Mouse (Mus musculus) mouse embryonic stem cell (cell line): ENCODE measurements around the gene Lrrc4b.

Experiments
- in situ Hi-C, 2 experiments: fragments of 300-500 bp; cut with MboI; formaldehyde crosslinking; loops; 1 replicate in 1 of 2; 3 replicates in 1 of 2; pipeline ENCODE4 v1.14.3; 2019 to 2020; ENCODE audit warnings: low sequenced_read_pairs in 2 of 2, low pct_unique_long_range_greater_than_20kb in 1 of 2, mixed read lengths in 1 of 2; ENCODE audit not compliant: unreplicated experiment in 1 of 2

Gene Lrrc4b

DNA sequence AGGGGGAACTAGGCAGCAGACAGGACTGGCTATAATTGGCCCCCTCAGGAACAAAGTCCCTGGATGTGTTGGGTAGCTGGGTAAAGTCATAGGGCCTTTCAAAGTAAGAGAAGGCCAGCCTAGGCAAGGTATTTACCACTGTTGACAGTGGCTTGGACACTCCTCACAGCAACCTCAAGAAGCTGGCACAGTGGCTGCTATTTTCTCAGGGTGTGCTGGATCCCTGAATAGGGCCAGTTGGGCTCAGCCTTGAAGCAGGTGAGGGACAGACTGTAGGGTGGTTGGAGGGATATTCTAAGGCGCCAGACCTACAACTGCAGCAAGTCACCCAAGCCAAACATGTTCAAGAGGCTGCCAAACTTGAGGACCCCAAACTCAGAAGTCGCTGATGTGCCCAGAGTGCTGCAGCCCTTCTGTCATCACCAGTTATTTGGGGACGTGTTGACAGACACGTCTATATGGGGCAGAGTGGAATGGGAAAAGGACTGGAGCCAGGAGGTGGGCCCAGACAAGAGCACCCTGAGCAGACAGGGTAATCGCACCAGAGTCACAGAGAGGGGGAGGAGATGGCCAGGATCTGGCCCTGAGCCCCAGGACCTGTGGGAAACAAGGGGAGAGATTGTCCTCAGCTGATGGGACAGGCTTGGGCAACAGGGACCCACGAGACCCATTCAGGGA is 43.2 kb downstream of the Lrrc4b start:
- in situ Hi-C loops = no loop called here

DNA sequence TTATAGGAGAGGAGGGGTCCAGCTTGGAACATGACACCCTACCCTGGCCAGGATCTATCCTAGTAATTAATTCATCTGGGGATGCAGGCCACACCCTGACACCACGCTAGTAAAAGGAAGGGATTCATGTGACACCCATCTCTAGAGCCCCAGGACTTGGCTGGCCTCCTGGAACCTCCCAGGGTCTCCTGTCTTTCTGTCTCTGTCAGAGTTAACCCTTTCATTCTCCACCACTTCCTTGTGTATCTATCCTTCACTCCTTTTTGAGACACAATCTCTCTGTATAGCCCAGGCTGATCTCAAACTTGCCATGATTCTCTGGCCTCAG is 43.7 kb downstream of the Lrrc4b start:
- in situ Hi-C loops = no loop called here

DNA sequence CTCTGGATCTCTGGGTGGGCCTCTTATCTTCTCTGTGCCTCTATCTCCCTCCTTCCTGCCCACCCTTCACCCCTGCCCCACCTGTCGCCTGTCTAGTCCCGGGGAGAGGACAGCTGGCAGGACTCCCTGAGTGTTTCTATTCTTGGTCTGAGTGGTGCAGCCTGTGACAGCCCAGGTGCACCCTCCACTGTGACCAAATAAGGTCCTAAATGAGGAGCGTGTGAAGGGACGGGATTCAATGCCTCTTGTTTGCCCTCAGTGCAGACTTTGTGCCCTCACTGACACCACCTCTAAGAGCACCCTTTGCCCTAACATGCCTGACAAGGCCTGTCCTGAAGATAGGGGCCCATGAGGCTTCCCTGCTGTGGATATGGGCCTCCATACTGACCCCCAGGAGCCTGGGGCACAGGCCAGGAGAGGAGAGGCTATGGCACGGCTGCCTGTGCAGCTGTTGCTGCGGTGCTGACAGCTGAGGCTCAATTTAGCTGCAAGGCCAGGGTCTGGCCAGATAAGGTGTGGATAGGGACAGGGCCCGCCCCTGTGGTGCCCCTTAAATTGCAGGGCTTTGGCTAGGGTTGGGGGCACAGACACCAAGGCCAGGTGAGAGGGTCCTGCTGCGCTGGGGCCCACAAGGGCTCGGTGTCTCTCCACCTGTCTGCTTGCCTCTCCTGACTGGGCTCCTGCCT is 44.3 kb downstream of the Lrrc4b start:
- in situ Hi-C loops = no loop called here

DNA sequence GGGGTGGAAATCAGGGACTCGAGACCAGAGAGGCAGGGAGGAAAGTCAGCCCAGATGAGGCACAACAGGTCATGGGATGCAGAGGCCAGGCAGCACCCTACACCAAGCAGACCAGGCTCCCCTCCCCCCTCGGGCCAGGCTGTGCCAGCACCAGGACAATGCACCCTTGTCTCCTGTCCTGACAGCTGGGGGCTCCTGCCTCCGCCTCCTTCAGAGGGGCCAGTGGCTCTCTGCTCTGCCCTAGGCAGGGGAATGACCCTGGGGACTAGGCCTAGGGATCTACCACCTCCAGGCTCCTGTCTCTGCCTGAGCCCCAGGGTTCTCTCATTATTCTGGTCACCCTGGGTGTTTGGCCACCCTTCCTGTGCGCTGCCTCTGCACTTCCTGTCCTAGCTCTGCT is 45.6 kb downstream of the Lrrc4b start:
- in situ Hi-C loops = no loop called here

DNA sequence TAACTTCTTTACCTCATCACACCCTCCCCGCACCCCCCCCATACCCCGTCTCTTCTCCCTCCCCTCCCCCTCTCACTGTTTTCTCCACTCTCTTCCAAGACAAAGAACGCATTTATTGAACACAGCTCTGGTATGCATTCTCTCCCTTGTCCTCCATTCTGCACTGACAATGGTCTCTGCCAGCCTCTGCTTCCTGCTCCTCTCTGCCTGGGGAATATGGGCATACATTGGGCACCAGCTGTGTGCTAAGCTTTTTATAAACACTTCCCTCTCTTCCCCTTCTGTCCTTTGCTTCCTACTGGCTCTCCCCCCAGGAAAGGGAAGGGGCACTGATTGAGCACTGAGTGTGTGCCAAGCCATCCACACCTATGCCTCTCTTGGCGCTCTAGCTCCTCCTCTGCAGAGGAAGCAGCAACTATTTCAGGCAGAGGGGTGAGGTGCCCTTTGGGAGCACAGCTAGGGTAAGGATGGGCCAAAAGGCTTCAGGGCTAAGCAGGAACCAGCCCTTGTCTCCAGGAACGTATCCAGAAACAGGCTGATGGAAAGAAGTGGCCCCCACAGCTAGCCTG is 46.3 kb downstream of the Lrrc4b start:
- in situ Hi-C loops = no loop called here

DNA sequence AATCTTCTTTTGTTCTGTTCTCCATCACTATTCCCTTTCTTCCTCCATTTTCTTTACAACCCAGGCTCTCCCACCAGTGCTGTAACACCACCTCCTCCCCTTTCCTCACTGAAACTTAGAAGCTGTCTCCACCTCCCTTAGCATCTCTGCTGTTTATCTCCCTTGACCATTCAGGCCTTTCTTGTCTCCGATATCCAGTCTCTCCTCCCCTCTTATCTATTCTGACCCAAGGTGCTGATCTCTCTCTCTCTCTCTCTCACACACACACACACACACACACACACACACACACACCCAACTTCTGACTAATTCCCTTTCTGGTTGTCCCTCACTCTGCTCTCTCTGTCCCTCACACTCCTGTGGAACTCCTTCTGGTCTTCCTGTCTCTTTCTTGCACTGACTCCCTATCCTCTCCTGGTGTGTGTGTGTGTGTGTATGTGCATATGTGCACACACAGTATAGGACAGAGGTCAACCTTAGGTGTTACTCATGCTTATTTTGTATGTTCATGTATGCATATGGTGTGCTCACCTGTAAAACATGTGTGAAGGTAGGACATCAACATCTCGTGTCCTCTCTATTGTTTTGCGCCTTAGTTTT is 54.1 kb downstream of the Lrrc4b start:
- in situ Hi-C loops = no loop called here

DNA sequence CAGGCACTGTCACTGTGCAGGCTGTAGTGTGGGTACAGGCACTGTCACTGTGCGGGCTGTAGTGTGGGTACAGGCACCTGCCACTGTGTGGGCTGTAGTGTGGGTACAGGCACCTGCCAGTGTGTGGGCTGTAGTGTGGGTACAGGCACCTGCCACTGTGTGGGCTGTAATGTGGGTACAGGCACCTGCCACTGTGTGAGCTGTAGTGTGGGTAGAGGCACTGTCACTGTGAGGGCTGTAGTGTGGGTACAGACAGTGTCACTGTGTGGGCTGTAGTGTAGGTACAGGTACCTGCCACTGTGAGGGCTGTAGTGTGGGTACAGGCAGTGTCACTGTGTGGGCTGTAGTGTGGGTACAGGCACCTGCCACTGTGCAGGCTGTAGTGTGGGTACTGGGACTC is 55.3 kb downstream of the Lrrc4b start:
- in situ Hi-C loops = no loop called here

DNA sequence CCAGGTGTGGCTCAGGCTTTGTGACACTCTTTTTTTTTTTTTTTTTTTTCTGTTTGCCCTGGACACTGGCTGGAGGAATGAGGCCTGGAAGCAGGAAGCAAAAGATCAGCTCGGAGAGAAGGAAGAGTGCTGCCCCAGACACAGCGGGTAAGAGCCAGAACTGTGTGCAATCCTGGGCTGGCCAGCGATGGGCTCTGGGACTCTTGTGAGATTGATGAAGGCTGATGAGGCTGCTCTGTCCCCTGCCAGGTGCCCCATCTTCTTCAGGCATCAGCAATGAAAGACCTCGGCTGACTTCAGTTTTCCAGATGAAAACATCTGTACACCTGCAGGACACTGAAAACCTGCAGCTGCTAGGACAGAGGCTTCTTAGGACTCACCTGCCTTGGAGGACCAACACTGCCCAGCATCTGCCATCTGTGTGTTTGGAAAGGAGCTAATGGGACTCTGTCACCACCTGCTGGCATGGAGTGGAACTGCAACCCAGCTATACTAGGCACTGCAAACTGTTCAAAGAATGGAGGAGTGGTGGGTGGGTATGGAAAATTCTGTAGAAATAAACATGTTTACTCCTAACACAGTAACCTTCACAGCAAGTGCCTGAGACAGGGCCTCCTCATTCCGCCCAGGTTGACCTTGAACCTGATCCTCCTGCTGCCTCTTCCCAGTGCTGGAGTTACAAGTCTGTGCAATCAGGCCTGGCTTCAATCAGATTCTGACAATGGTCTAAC is 56.2 kb downstream of the Lrrc4b start:
- in situ Hi-C loops = no loop called here

DNA sequence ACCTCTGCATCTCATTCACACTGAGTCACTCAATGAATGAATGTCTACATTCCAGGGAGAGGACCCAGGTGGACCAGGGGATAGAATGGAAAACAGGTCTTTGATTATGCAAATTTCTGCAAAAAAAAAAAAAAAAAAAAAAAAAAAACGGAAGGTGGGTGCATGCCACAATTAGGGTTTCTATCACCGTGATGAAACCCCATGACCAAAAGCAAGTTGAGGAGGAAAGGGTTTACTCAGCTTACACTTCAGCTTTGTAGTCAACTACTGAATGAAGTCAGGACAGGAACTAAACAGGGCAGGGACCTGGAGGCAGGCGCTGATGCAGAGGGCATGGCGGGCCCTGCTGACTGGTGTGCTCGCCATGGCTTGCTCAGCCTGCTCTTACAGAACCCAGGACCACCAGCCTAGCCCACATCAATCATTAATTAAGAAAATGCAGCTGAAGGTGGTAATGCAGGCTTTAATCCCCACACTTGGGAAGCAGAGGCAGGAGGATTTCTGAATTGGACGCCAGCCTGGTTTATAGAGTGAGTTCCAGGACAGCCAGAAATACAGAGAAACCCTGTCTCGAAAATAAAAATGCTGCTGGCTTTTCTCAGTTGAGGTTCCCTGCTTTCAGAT is 56.9 kb downstream of the Lrrc4b start:
- in situ Hi-C loops = no loop called here

DNA sequence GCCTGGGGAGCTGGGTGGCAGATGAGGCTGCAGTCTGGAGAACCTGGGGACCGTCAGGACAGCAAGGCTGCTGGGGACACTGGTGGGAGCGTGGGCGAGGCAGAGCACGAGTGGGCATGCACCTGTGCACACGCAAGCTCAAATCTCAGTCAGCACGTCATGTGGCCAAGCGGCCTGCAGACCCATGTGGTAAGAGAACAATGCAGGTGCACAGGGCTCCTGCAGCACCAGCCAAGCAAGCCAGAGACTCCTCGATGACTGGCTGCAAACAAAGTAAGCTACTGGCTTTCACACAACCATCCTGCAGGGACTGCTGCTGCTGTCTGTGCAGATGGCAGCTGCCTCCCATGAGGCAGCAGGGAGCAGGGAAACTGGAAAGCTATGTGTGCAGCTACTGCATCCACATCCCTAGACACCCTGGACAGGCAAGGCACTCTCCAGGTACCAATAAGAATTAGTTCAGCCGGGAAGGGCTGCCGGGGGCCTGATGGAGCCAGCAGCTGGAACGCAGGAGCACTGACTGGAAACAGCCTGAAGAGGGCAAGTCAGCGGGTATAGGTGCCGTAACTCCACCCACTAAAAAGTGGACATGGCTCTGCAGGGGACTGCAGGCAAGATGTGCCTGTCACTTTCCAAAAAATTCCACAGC is 58.2 kb downstream of the Lrrc4b start:
- in situ Hi-C loops = no loop called here

DNA sequence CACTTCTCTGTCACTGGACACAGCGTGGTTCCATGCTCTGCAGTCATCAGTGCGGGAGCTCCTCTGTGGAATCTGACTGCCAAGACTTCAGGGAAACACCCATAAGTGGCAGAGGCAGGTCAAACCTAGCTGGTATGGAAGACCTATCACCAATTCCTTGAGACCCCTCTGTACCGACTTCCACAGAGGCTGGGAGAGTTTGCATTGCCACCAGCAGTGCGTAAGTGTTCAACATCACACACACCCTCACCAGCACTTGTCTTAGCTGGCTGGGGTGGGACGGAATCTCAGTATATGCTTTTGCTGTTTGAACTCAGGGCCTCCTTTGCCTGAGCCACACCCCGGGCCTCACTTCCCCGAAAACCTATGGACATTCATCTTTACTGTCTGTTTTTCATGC is 59.1 kb downstream of the Lrrc4b start:
- in situ Hi-C loops = no loop called here

DNA sequence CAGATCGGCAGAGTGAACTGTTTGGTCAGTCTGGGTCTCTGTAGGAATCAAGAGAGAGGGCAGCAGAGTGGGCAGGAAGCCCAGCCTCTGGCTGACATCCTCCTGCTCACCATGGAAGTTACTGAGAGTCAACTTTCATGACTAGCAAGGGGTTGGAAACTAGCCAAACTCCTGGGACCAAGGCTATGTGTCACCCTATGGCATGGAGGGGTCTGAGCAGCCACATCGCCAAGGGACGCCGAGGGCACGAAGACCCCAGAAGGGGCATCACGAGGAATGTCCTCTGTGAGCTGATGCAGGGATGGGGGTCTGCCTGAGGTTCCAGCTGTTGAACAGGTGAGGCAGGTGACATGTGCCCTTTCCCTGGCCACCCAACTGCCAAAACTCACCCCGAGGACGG is 59.7 kb downstream of the Lrrc4b start:
- in situ Hi-C loops = no loop called here

DNA sequence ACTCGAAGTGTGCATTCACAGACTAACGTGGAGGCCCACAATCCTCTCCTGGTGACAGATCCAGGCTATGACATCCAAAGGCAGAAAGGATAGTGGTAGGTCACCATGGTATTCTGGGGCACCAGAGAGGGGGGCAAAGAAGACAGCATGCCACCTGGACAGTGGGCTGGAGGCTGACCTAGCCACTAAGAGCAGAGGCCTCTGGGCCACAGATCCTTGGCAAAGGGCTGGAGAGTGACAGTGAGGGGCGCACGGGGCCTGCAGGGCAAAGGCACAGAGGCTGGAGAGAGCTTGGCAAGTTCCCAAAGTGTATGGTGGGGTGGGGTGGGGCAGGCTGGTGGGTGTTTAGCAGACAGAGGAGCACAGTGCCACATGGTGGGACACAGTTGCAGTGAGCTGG is 61.5 kb downstream of the Lrrc4b start:
- in situ Hi-C loops = no loop called here

DNA sequence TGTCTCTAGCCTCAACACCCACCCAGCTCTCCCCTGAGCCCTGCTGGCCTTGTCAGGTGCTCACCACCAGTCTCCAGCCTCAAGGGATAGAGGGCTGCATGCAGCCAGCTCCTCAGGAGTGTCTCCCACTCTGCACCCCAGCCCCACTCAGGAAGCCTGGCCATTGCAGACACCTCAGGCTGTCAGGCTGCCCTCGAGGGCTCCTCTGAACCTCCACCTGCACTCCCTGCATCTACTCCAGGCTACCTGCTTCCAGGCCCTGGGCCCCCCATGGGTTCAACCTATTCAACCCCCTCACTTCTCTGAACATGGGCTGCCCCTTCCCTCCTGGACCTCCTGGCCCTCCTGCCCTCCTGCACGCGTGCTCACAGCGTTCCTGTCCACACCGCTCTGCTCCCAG is 62.6 kb downstream of the Lrrc4b start:
- in situ Hi-C loops = no loop called here

DNA sequence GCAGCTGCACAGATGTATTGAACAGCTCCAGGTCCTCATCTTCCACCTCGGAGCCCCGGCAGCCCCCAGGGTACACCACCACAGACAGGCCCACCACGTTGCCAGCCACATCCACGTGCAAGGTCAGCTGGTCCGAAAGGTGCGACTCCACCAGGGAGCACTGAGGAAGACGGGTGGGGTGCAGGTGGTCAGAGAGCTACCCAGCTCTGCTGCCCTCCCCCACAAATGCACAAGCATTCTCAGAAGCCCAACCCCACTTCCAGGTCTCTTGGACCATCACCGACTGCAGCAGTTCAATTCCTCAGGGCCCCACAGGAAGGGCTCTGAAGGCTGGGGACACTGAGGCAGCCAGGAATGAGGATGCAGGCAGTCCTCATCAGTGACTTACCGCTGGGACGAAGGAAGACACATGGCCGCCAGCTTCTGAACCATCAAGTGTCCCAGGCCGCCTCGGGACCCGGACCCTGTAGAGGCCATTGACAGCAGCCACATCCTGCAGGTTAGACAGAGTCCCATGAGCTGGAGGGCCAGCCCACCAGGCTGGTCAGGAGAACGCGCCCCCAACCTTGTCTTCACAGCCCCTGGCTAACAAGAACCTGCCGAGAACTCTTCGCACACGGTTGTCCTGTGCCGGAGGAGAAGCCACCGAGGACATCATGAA is 63.5 kb downstream of the Lrrc4b start:
- in situ Hi-C loops = no loop called here

DNA sequence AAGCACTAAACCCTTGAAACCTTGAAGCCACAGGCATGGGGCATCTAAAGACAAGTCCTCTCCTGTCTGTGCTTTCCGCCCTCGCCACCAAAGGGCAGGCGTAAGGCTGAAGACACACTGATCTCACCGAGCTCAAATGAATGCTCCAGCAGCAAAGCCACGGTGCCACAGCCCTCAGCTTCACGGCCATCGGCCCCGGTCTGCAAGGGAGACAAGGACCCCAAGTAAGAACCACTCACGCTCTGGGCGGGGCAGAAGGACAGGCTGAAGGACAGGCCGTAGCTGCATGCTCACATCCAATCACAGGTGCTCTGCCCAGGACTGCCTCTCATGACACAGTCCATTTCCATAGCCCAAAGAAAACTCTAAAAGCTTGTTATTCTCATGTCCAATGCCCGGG is 65.9 kb downstream of the Lrrc4b start:
- in situ Hi-C loops = loop anchor here in 1 of 2 experiments (5.0 kb wide), 2 partner anchors 63 to 92 kb away; no protein-coding TSS in a partner anchor

DNA sequence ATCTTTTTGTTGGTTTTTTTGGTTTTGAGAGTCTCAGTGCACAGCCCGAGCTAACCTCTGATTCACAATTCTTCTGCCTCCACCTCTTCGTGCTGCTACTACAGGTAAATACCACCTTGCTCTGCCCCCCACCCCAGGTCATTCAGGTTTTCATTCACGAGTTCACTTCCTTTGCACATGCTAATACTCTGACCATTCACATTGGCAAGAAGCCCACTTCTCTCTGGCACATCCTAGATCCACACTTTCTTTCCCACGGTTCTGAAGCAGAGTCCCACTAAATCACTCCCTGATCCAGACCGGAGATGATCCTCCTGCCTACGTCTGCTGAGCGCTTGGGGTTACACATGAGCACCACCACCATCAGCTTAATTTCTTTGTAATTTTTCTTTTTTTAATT is 66.3 kb downstream of the Lrrc4b start:
- in situ Hi-C loops = loop anchor here in 1 of 2 experiments (5.0 kb wide), 2 partner anchors 62 to 93 kb away; no protein-coding TSS in a partner anchor
